Mouse (Mus musculus) forebrain, embryonic 16.5 days (tissue): Measurements from ENCODE around the gene Pappa. TPM values are rescaled to one million over a fixed set of nuclear protein-coding genes. Genes with fewer than 3 reads are reported as not detected.

Experiments
- ATAC-seq: fragments of 200-750 bp; cut with Nextera tagmentation; 2 replicates; pipeline ENCODE4 v1.8.0; 2017; ENCODE audit warnings: mild to moderate bottlenecking, moderate library complexity
- H3K27ac ChIP-seq: fragments of 300-500 bp; sonication (generic); 2 replicates; pipeline ENCODE4 v1.5.1; 2014; ENCODE audit warnings: low read length, control low read depth
- H3K27me3 ChIP-seq: fragments of 300-500 bp; sonication (generic); replicated peaks from 2 replicates; pipeline ENCODE4 v1.6.1; 2014; ENCODE audit warnings: low read length; ENCODE audit not compliant: control insufficient read depth, insufficient read depth
- H3K36me3 ChIP-seq: fragments of 300-500 bp; sonication (generic); 2 replicates; pipeline ENCODE4 v1.6.1; 2014; ENCODE audit not compliant: control insufficient read depth, insufficient read depth
- H3K4me1 ChIP-seq: fragments of 300-500 bp; sonication (generic); replicated peaks from 2 replicates; pipeline ENCODE4 v1.6.1; 2014; ENCODE audit warnings: low read length; ENCODE audit not compliant: control insufficient read depth, insufficient read depth
- H3K4me2 ChIP-seq: fragments of 300-500 bp; sonication (generic); 2 replicates; pipeline ENCODE4 v1.6.1; 2014; ENCODE audit warnings: mild to moderate bottlenecking, low read length, control low read depth
- H3K4me3 ChIP-seq: fragments of 300-500 bp; sonication (generic); replicated peaks from 2 replicates; pipeline ENCODE4 v1.5.1; 2014; ENCODE audit warnings: mild to moderate bottlenecking, low read length, control low read depth
- H3K9ac ChIP-seq: fragments of 300-500 bp; sonication (generic); replicated peaks from 2 replicates; pipeline ENCODE4 v1.6.1; 2014; ENCODE audit warnings: low read depth, low read length, control low read depth
- H3K9me3 ChIP-seq: fragments of 300-500 bp; sonication (generic); 2 replicates; pipeline ENCODE4 v1.6.1; 2016; ENCODE audit warnings: low read length; ENCODE audit not compliant: control insufficient read depth
- WGBS: fragments of 180-500 bp; shearing (Covaris S2); extraction: QIAGEN DNeasy Blood & Tissue Kit; methylation state at CpG from one replicate; pipeline ENCODE4 v1.1.7; 2014; 5-methylcytosine and 5-hydroxymethylcytosine counted together
- polyA plus RNA-seq: library from polyadenylated mRNA; unstranded; fragments of >200 nt; fragmentation: Nextera tagmentation; extraction: Ambion mirVana; gene quantifications from 2 replicates; pipeline ENCODE4 v1.2.1, GENCODE M21; 2015

Gene Pappa
- 0.39 and 0.43 TPM in 2 replicates for polyA plus RNA-seq

- no peak for ATAC-seq
- peak within 1 kb of the TSS; percentile 87 for H3K4me2 ChIP-seq
- H3K36me3 ChIP-seq = no peaks in the 10 kb centered on the region
- H3K27ac ChIP-seq = no peak within 1 kb of the TSS
- H3K4me3 ChIP-seq = peak within 1 kb of the TSS; percentile 56
- H3K27me3 ChIP-seq = peaks cover 14% of the 10 kb centered on the region
- peak within 1 kb of the TSS; percentile 59 for H3K9ac ChIP-seq
- H3K4me1 ChIP-seq = peaks cover 33% of the 10 kb centered on the region
- H3K9me3 ChIP-seq = no peaks in the 10 kb centered on the region
- 0% methylated on average over 14 of the region's 16 CpGs for WGBS
These were observed at the start of gene Pappa for GRCm38 (mm10) chr4:65123741-65124224. Gene Pappa, plus strand, starts transcription at chr4:65124174.

- no peaks in the 10 kb centered on the region for H3K4me1 ChIP-seq
- ATAC-seq = no peak
- H3K9me3 ChIP-seq = no peaks in the 10 kb centered on the region
- no peak overlapping the region for H3K9ac ChIP-seq
- no peak overlapping the region for H3K4me3 ChIP-seq
- 90% methylated on average over 6 of the region's 6 CpGs for WGBS
- no peak overlapping the region for H3K4me2 ChIP-seq
- no peaks in the 10 kb centered on the region for H3K27me3 ChIP-seq
- H3K36me3 ChIP-seq = no peaks in the 10 kb centered on the region
- H3K27ac ChIP-seq = no peak overlapping the region
These were observed 45.9 kb upstream of the Pappa start for GRCm38 (mm10) chr4:65077906-65078615.

- no peak overlapping the region for H3K4me2 ChIP-seq
- no peak for ATAC-seq
- H3K9ac ChIP-seq = no peak overlapping the region
- no peak overlapping the region for H3K27ac ChIP-seq
- H3K36me3 ChIP-seq = no peaks in the 10 kb centered on the region
- H3K9me3 ChIP-seq = no peaks in the 10 kb centered on the region
- WGBS = 88% methylated on average over 1 of the region's 1 CpGs
- no peak overlapping the region for H3K4me3 ChIP-seq
- no peaks in the 10 kb centered on the region for H3K27me3 ChIP-seq
- no peaks in the 10 kb centered on the region for H3K4me1 ChIP-seq
These were observed 37.1 kb upstream of the Pappa start for GRCm38 (mm10) chr4:65086864-65087263.

GRCm38 (mm10) chr4:65087592-65087991 lies 36.4 kb upstream of the Pappa start:
- no peak for ATAC-seq

GRCm38 (mm10) chr4:65092191-65092590 lies 31.8 kb upstream of the Pappa start:
- WGBS = 3% methylated on average over 1 of the region's 1 CpGs
- Histone ChIP-seq H3K4me3 (no peak overlapping the region), H3K27ac (no peak overlapping the region), H3K9me3 (no peaks in the 10 kb centered on the region), H3K9ac (no peak overlapping the region), H3K4me2 (no peak overlapping the region), H3K36me3 (no peaks in the 10 kb centered on the region), H3K4me1 (no peaks in the 10 kb centered on the region), H3K27me3 (no peaks in the 10 kb centered on the region)
- no peak for ATAC-seq

More at GRCm38 (mm10) chr4:65087592-65087991, 36.4 kb upstream of the Pappa start:
- H3K9ac ChIP-seq = no peak overlapping the region
- no peaks in the 10 kb centered on the region for H3K9me3 ChIP-seq
- H3K36me3 ChIP-seq = no peaks in the 10 kb centered on the region
- H3K27ac ChIP-seq = no peak overlapping the region
- no peak overlapping the region for H3K4me2 ChIP-seq
- no peaks in the 10 kb centered on the region for H3K4me1 ChIP-seq
- H3K4me3 ChIP-seq = no peak overlapping the region
- no peaks in the 10 kb centered on the region for H3K27me3 ChIP-seq
- WGBS = 90% methylated on average over 5 of the region's 5 CpGs

GRCm38 (mm10) chr4:65120329-65120728 lies 3.6 kb upstream of the Pappa start:
- no peak overlapping the region for H3K9ac ChIP-seq
- H3K4me1 ChIP-seq = peaks cover 15% of the 10 kb centered on the region
- H3K27ac ChIP-seq = no peak overlapping the region
- no peak overlapping the region for H3K4me3 ChIP-seq
- H3K27me3 ChIP-seq = peaks cover 8% of the 10 kb centered on the region
- no peak for ATAC-seq
- no peaks in the 10 kb centered on the region for H3K36me3 ChIP-seq
- no peak overlapping the region for H3K4me2 ChIP-seq
- WGBS = 73% methylated on average over 1 of the region's 1 CpGs
- H3K9me3 ChIP-seq = no peaks in the 10 kb centered on the region

GRCm38 (mm10) chr4:65122841-65123240 lies 1.1 kb upstream of the Pappa start:
- H3K36me3 ChIP-seq = no peaks in the 10 kb centered on the region
- ATAC-seq = no peak
- H3K4me1 ChIP-seq = peaks cover 33% of the 10 kb centered on the region
- H3K4me2 ChIP-seq = peak overlapping the region; percentile 87; the same call in 1 of the 2 replicates
- no peak overlapping the region for H3K9ac ChIP-seq
- H3K9me3 ChIP-seq = no peaks in the 10 kb centered on the region
- no peak overlapping the region for H3K27ac ChIP-seq
- peaks cover 13% of the 10 kb centered on the region for H3K27me3 ChIP-seq
- WGBS = 0% methylated on average over 2 of the region's 2 CpGs
- no peak overlapping the region for H3K4me3 ChIP-seq

GRCm38 (mm10) chr4:65124369-65125151 lies 586 bp downstream of the Pappa start:
- Histone ChIP-seq H3K9ac (peak overlapping the region; percentile 59), H3K4me2 (peak overlapping the region; percentile 87), H3K27ac (no peak overlapping the region), H3K4me3 (peak overlapping the region; percentile 56), H3K9me3 (no peaks in the 10 kb centered on the region), H3K4me1 (peaks cover 33% of the 10 kb centered on the region), H3K27me3 (peaks cover 19% of the 10 kb centered on the region), H3K36me3 (no peaks in the 10 kb centered on the region)
- peak; percentile 70 for ATAC-seq
- WGBS = under 1% methylated on average over 69 of the region's 80 CpGs
